Mouse (Mus musculus): ENCODE data around the gene Bhlhe23. TPM values are rescaled to one million over a fixed set of nuclear protein-coding genes. Genes with fewer than 3 reads are reported as not detected.

Gene Bhlhe23
- polyA plus RNA-seq, 1 experiment from 2014 or later = not detected

GRCm38 (mm10) chr2:180742820-180743219 lies 33.9 kb downstream of the Bhlhe23 start:
- H3K27ac ChIP-seq (replicated peaks; ENCODE audit: low read depth, low read length) = no peak overlapping the region
- H3K27me3 ChIP-seq (replicated peaks; ENCODE audit: control insufficient read depth, insufficient read depth, low read length) = no peaks in the 10 kb centered on the region
- no peaks in the 10 kb centered on the region for H3K4me1 ChIP-seq (ENCODE audit: control insufficient read depth, insufficient read depth, low read length)
- H3K4me3 ChIP-seq (ENCODE audit: low read depth, low read length) = no peak overlapping the region
- H3K9me3 ChIP-seq (ENCODE audit: control insufficient read depth, low read length) = no peaks in the 10 kb centered on the region
- H3K4me2 ChIP-seq (ENCODE audit: low read depth, low read length) = no peak overlapping the region
- no peaks in the 10 kb centered on the region for H3K36me3 ChIP-seq (ENCODE audit: control insufficient read depth, insufficient read depth, low read length)
- ATAC-seq (ENCODE audit: low read depth) = no peak
- 83% methylated on average over 6 of the region's 6 CpGs for WGBS
- no peak overlapping the region for H3K9ac ChIP-seq (ENCODE audit: low read depth, low read length)
- DNase-seq (ENCODE audit: low spot score) = no peak

GRCm38 (mm10) chr2:180741421-180741820 lies 35.3 kb downstream of the Bhlhe23 start:
- WGBS = 77% methylated on average over 7 of the region's 7 CpGs
- no peaks in the 10 kb centered on the region for H3K9me3 ChIP-seq (ENCODE audit: control insufficient read depth, low read length)
- H3K27me3 ChIP-seq (replicated peaks; ENCODE audit: control insufficient read depth, insufficient read depth, low read length) = no peaks in the 10 kb centered on the region
- H3K4me2 ChIP-seq (ENCODE audit: low read depth, low read length) = no peak overlapping the region
- DNase-seq (ENCODE audit: low spot score) = no peak
- no peak overlapping the region for H3K4me3 ChIP-seq (ENCODE audit: low read depth, low read length)
- H3K36me3 ChIP-seq (ENCODE audit: control insufficient read depth, insufficient read depth, low read length) = no peaks in the 10 kb centered on the region
- no peaks in the 10 kb centered on the region for H3K4me1 ChIP-seq (ENCODE audit: control insufficient read depth, insufficient read depth, low read length)
- no peak for ATAC-seq (ENCODE audit: low read depth)
- no peak overlapping the region for H3K9ac ChIP-seq (ENCODE audit: low read depth, low read length)
- H3K27ac ChIP-seq (replicated peaks; ENCODE audit: low read depth, low read length) = no peak overlapping the region

GRCm38 (mm10) chr2:180740349-180740748 lies 36.4 kb downstream of the Bhlhe23 start:
- no peak overlapping the region for H3K27ac ChIP-seq (replicated peaks; ENCODE audit: low read depth, low read length)
- H3K4me1 ChIP-seq (ENCODE audit: control insufficient read depth, insufficient read depth, low read length) = no peaks in the 10 kb centered on the region
- H3K9ac ChIP-seq (ENCODE audit: low read depth, low read length) = no peak overlapping the region
- ATAC-seq (ENCODE audit: low read depth) (no peak; the same call in 1 of the 2 replicates), DNase-seq (ENCODE audit: low spot score) (no peak)
- H3K36me3 ChIP-seq (ENCODE audit: control insufficient read depth, insufficient read depth, low read length) = no peaks in the 10 kb centered on the region
- WGBS = 22% methylated on average over 3 of the region's 3 CpGs
- no peaks in the 10 kb centered on the region for H3K27me3 ChIP-seq (replicated peaks; ENCODE audit: control insufficient read depth, insufficient read depth, low read length)
- H3K9me3 ChIP-seq (ENCODE audit: control insufficient read depth, low read length) = no peaks in the 10 kb centered on the region
- no peak overlapping the region for H3K4me2 ChIP-seq (ENCODE audit: low read depth, low read length)
- H3K4me3 ChIP-seq (ENCODE audit: low read depth, low read length) = no peak overlapping the region

- no peak overlapping the region for H3K4me3 ChIP-seq (ENCODE audit: low read depth, low read length)
- H3K27ac ChIP-seq (replicated peaks; ENCODE audit: low read depth, low read length) = no peak overlapping the region
- no peaks in the 10 kb centered on the region for H3K36me3 ChIP-seq (ENCODE audit: control insufficient read depth, insufficient read depth, low read length)
- no peaks in the 10 kb centered on the region for H3K4me1 ChIP-seq (ENCODE audit: control insufficient read depth, insufficient read depth, low read length)
- H3K9me3 ChIP-seq (ENCODE audit: control insufficient read depth, low read length) = no peaks in the 10 kb centered on the region
- no peak overlapping the region for H3K4me2 ChIP-seq (ENCODE audit: low read depth, low read length)
- no peak for DNase-seq (ENCODE audit: low spot score)
- 69% methylated on average over 2 of the region's 2 CpGs for WGBS
- ATAC-seq (ENCODE audit: low read depth) = no peak
- H3K27me3 ChIP-seq (replicated peaks; ENCODE audit: control insufficient read depth, insufficient read depth, low read length) = no peaks in the 10 kb centered on the region
- no peak overlapping the region for H3K9ac ChIP-seq (ENCODE audit: low read depth, low read length)
Measured at GRCm38 (mm10) chr2:180737984-180738383, 38.7 kb downstream of the Bhlhe23 start.

GRCm38 (mm10) chr2:180735232-180735631 lies 41.5 kb downstream of the Bhlhe23 start:
- H3K9ac ChIP-seq (ENCODE audit: low read depth, low read length) = no peak overlapping the region
- no peaks in the 10 kb centered on the region for H3K9me3 ChIP-seq (ENCODE audit: control insufficient read depth, low read length)
- WGBS = 75% methylated on average over 7 of the region's 7 CpGs
- H3K27ac ChIP-seq (replicated peaks; ENCODE audit: low read depth, low read length) = no peak overlapping the region
- no peaks in the 10 kb centered on the region for H3K27me3 ChIP-seq (replicated peaks; ENCODE audit: control insufficient read depth, insufficient read depth, low read length)
- no peak for DNase-seq (ENCODE audit: low spot score)
- no peak for ATAC-seq (ENCODE audit: low read depth)
- H3K4me1 ChIP-seq (ENCODE audit: control insufficient read depth, insufficient read depth, low read length) = no peaks in the 10 kb centered on the region
- H3K4me2 ChIP-seq (ENCODE audit: low read depth, low read length) = no peak overlapping the region
- no peak overlapping the region for H3K4me3 ChIP-seq (ENCODE audit: low read depth, low read length)
- H3K36me3 ChIP-seq (ENCODE audit: control insufficient read depth, insufficient read depth, low read length) = no peaks in the 10 kb centered on the region

GRCm38 (mm10) chr2:180731984-180732383 lies 44.7 kb downstream of the Bhlhe23 start:
- Histone ChIP-seq H3K9me3 (ENCODE audit: control insufficient read depth, low read length) (no peaks in the 10 kb centered on the region), H3K27ac (replicated peaks; ENCODE audit: low read depth, low read length) (no peak overlapping the region), H3K4me1 (ENCODE audit: control insufficient read depth, insufficient read depth, low read length) (no peaks in the 10 kb centered on the region), H3K27me3 (replicated peaks; ENCODE audit: control insufficient read depth, insufficient read depth, low read length) (no peaks in the 10 kb centered on the region), H3K4me2 (ENCODE audit: low read depth, low read length) (no peak overlapping the region), H3K4me3 (ENCODE audit: low read depth, low read length) (no peak overlapping the region), H3K36me3 (ENCODE audit: control insufficient read depth, insufficient read depth, low read length) (no peaks in the 10 kb centered on the region), H3K9ac (ENCODE audit: low read depth, low read length) (no peak overlapping the region)
- ATAC-seq (ENCODE audit: low read depth) = no peak
- no peak for DNase-seq (ENCODE audit: low spot score)
- 71% methylated on average over 6 of the region's 6 CpGs for WGBS

- no peaks in the 10 kb centered on the region for H3K27me3 ChIP-seq (replicated peaks; ENCODE audit: control insufficient read depth, insufficient read depth, low read length)
- no peaks in the 10 kb centered on the region for H3K4me1 ChIP-seq (ENCODE audit: control insufficient read depth, insufficient read depth, low read length)
- H3K9ac ChIP-seq (ENCODE audit: low read depth, low read length) = no peak overlapping the region
- no peaks in the 10 kb centered on the region for H3K9me3 ChIP-seq (ENCODE audit: control insufficient read depth, low read length)
- ATAC-seq (ENCODE audit: low read depth) (no peak), DNase-seq (ENCODE audit: low spot score) (no peak)
- H3K4me2 ChIP-seq (ENCODE audit: low read depth, low read length) = no peak overlapping the region
- 67% methylated on average over 3 of the region's 3 CpGs for WGBS
- H3K36me3 ChIP-seq (ENCODE audit: control insufficient read depth, insufficient read depth, low read length) = no peaks in the 10 kb centered on the region
- H3K27ac ChIP-seq (replicated peaks; ENCODE audit: low read depth, low read length) = no peak overlapping the region
- H3K4me3 ChIP-seq (ENCODE audit: low read depth, low read length) = no peak overlapping the region
Measured at GRCm38 (mm10) chr2:180731036-180731435, 45.7 kb downstream of the Bhlhe23 start.

GRCm38 (mm10) chr2:180727613-180728021 lies 49.1 kb downstream of the Bhlhe23 start:
- peaks cover 9% of the 10 kb centered on the region; the same call in 1 of the 2 replicates for H3K4me1 ChIP-seq (ENCODE audit: control insufficient read depth, insufficient read depth, low read length)
- no peak overlapping the region for H3K4me3 ChIP-seq (ENCODE audit: low read depth, low read length)
- H3K9ac ChIP-seq (ENCODE audit: low read depth, low read length) = no peak overlapping the region
- no peaks in the 10 kb centered on the region for H3K9me3 ChIP-seq (ENCODE audit: control insufficient read depth, low read length)
- H3K36me3 ChIP-seq (ENCODE audit: control insufficient read depth, insufficient read depth, low read length) = peaks cover 9% of the 10 kb centered on the region
- no peak overlapping the region for H3K4me2 ChIP-seq (ENCODE audit: low read depth, low read length)
- ATAC-seq (ENCODE audit: low read depth) (no peak), DNase-seq (ENCODE audit: low spot score) (no peak)
- no peaks in the 10 kb centered on the region for H3K27me3 ChIP-seq (replicated peaks; ENCODE audit: control insufficient read depth, insufficient read depth, low read length)
- 61% methylated on average over 4 of the region's 4 CpGs for WGBS
- no peak overlapping the region for H3K27ac ChIP-seq (replicated peaks; ENCODE audit: low read depth, low read length)

- Histone ChIP-seq H3K4me2 (ENCODE audit: low read depth, low read length) (no peak overlapping the region), H3K36me3 (ENCODE audit: control insufficient read depth, insufficient read depth, low read length) (peaks cover 16% of the 10 kb centered on the region), H3K4me3 (ENCODE audit: low read depth, low read length) (no peak overlapping the region), H3K27ac (replicated peaks; ENCODE audit: low read depth, low read length) (no peak overlapping the region), H3K27me3 (replicated peaks; ENCODE audit: control insufficient read depth, insufficient read depth, low read length) (no peaks in the 10 kb centered on the region), H3K9ac (ENCODE audit: low read depth, low read length) (no peak overlapping the region), H3K4me1 (ENCODE audit: control insufficient read depth, insufficient read depth, low read length) (peaks cover 9% of the 10 kb centered on the region; the same call in 1 of the 2 replicates), H3K9me3 (ENCODE audit: control insufficient read depth, low read length) (no peaks in the 10 kb centered on the region)
- DNase-seq (ENCODE audit: low spot score) (no peak), ATAC-seq (ENCODE audit: low read depth) (no peak)
- WGBS = 65% methylated on average over 6 of the region's 6 CpGs
Measured at GRCm38 (mm10) chr2:180726658-180727442, 49.9 kb downstream of the Bhlhe23 start.

All from embryonic facial prominence, embryonic 14.5 days (tissue).